Mouse (Mus musculus) left cerebral cortex, postnatal 14 days (tissue): Measurements from ENCODE around the gene Cyren. TPM values are rescaled to one million over a fixed set of nuclear protein-coding genes. Genes with fewer than 3 reads are reported as not detected.

Experiments
- total RNA-seq, 2 experiments: library from RNA; stranded (reverse); gene quantifications; 2 replicates each; pipeline ENCODE4 v1.2.3; 2021

The Cyren gene
- total RNA-seq, 2 experiments from 2014 or later: 3.3 to 4.4 TPM

Other genes starting within 250 kb of the Cyren start
- gene Agbl3, start 97.6 kb downstream of the Cyren start, total RNA-seq: 10 to 100 TPM; 14.5 to 19.3 TPM
- 1 to 10 TPM; 2.6 to 3.5 TPM for gene Tmem140, start 14.9 kb downstream of the Cyren start, total RNA-seq
- 10 to 100 TPM; 30.6 to 31.2 TPM for gene Wdr91, start 32.8 kb upstream of the Cyren start, total RNA-seq
- not detected for gene Stra8, start 42.1 kb upstream of the Cyren start, total RNA-seq
- gene Slc23a4, start 110.3 kb upstream of the Cyren start, total RNA-seq: 1 to 10 TPM; 1.1 TPM